Mouse (Mus musculus) naive thymus-derived CD4-positive, alpha-beta T cell, adult 5 months (primary cell): ENCODE measurements around the gene Dmrtc2. TPM values are rescaled to one million over a fixed set of nuclear protein-coding genes. Genes with fewer than 3 reads are reported as not detected.

ENCODE experiments used
- polyA plus RNA-seq: library from polyadenylated mRNA; unstranded; fragments of 100-300 nt; shearing (Covaris generic); gene quantifications from one replicate; pipeline ENCODE4 v1.2.1, GENCODE M21; 2017

Gene Dmrtc2
- not detected for polyA plus RNA-seq

DNA sequence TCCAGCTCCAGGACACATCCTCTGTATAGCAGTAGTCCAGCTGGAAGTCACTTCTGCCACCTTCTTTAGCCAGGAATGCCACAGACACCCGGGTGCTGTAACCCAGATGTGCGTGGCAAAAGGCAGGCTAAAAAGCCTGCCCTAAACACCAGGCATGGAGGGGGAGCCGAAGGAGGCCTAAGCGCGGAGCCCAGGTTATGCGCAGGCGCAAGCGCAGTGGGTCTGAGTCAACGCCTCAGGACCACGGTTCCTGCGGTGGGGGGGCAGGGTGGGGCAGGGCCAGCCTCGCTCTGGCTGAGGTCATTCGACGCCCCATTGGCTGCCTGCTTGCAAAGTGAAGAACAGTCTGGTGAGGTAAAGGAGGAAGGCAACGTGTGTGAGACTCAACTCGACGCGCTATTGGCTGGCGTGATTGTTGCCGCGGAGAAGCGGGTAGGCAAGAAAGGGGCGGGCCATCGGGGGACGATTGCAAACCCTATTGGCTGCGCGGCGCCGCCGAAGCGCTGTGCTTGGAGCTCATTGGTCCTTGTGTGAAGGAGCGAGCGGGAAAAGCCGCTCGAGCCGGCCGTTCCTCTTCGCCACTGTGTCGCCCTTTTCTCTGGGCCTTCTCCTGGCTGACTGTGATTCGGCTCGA is at the start of gene Dmrtc2, which contains the start of gene Lypd4:
TSS of gene Dmrtc2 (plus strand) at position 526 of the 634 bp plus-strand sequence.
TSS of gene Lypd4 (minus strand) at position 410 of the 634 bp plus-strand sequence.

GRCm38 (mm10) chr7:24861913-24862312 is 7.9 kb upstream of the Dmrtc2 start, which contains the start of gene Gm9844:
TSS of gene Gm9844 (plus strand) at chr7:24862213.

DNA sequence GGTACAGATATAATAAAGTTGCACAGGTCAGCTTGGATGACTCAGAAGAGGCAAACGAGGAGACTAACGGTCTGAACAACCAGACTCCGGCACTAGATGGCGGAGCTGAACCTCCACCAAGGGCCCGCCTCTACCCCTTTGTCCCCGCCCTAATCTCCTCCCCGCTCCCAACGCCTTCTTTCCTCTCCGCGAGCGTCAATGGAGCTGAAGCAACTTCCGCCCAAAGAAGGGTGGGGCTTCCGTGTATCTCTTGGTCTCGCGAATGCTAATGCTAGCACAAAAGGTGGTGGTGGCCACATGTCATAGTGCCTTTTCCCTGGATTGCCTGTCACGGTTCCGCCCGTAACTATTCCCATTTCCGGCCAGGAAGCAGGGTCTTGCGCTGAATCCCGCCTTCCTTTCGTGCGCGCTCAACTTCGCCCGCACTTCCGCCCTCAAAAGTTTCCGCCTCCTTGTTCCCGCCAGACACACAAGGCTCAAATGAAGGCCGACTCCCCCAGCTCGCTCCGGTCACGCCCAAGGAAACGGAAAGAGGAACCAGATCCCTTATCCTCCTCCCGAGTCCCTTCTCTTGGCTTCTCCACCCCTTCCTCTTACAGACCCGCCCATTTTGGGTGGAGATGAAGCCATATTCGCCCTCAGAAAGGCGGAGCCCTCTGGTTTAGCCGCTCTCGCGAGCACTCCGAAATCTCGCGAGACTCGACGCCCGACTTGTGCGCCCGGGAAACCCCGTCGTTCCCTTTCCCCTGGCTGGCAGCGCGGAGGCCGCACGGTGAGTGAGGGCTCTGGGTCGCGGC is 14.2 kb downstream of the Dmrtc2 start, which contains the start of gene Rps19:
TSS of gene Rps19 (plus strand) at position 476 of the 797 bp plus-strand sequence.

DNA sequence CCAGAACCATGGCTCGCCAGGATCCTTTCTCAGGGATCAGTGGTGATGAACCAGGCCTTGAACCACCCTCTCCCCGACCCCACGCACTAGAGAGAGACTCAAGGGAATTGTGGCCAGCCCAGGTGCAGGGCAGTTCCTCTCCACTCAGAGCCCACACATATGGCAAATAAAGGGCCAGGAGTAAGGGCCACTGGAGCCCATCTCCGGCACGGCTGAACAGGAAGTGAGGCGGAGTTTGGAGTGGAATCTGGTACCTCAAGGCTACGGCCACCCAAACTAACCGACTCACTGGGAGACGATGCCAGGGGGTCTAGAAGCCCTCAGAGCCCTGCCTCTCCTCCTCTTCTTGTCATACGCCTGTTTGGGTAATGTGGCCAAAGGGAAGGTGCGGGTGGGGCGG is 27.4 kb downstream of the Dmrtc2 start, which contains the start of gene Cd79a:
TSS of gene Cd79a (plus strand) at position 158 of the 400 bp plus-strand sequence.

DNA sequence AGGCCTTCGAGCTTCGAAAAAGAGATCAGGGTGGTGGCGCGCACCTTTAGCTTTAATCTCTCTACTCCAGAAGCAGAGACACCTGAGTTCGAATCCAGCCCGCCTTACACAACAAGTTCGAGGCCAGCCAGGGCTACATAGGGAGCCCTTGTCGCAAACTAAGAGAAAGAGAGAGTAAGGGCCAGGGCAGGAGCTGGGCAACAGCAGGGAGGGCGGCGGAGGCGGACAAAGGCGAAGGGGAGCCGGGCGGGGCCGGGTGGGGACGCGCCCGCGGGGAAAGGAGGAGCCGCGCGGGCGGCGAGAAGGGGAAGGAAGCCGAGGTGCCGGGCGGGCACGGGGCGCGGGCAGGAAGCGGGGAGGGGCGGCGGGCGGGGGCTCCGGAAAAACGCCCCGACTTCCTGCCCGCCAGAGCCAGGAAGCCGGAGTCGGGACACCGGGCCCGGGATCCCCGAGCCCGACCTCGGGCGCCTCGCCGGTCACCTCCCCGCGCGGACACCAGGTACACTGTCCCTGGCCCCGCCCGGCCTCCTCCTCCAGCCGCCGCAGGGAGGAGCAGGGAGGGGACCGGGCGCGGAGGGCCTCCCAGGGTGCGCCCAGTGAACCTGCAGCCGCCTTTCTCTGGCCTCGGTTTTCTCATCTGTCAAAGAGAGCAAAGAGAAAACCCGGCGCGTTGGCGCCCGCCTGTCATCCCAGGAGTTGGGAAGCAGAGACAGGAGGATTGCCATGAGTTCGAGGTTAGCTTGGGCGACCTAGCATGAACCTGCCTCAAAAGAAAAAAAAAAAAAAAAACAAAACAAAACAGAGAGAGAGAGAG is 33.0 kb downstream of the Dmrtc2 start, which contains the start of gene Arhgef1:
TSS of gene Arhgef1 (plus strand) at position 283 of the 814 bp plus-strand sequence.

Other genes starting within 250 kb of the Dmrtc2 start
- gene Lypd3, start 233.5 kb upstream of the Dmrtc2 start, polyA plus RNA-seq = not detected
- gene Tex101, start 193.4 kb upstream of the Dmrtc2 start, polyA plus RNA-seq = not detected
- gene BC049730, start 160.8 kb upstream of the Dmrtc2 start, polyA plus RNA-seq = not detected
- not detected for gene Gm4763, start 143.1 kb upstream of the Dmrtc2 start, polyA plus RNA-seq
- gene Cd177, start 109.7 kb upstream of the Dmrtc2 start, polyA plus RNA-seq = 2.9 TPM
- not detected for gene Ceacam10, start 92.9 kb upstream of the Dmrtc2 start, polyA plus RNA-seq
- gene Gm9844, start 7.8 kb upstream of the Dmrtc2 start, polyA plus RNA-seq = 25.0 TPM
- gene Lypd4, start 116 bp upstream of the Dmrtc2 start, polyA plus RNA-seq = not detected
- 7,388 TPM for gene Rps19, start 14.3 kb downstream of the Dmrtc2 start, polyA plus RNA-seq
- gene Cd79a, start 27.3 kb downstream of the Dmrtc2 start, polyA plus RNA-seq = 3.4 TPM
- 2,170 TPM for gene Arhgef1, start 32.9 kb downstream of the Dmrtc2 start, polyA plus RNA-seq
- gene Gm4881, start 74.4 kb downstream of the Dmrtc2 start, polyA plus RNA-seq = not detected
- gene Rabac1, start 102.7 kb downstream of the Dmrtc2 start, polyA plus RNA-seq = 964 TPM
- 1.2 TPM for gene Atp1a3, start 135.9 kb downstream of the Dmrtc2 start, polyA plus RNA-seq
- 2.4 TPM for gene Grik5, start 202.3 kb downstream of the Dmrtc2 start, polyA plus RNA-seq
- 39.2 TPM for gene Zfp574, start 202.5 kb downstream of the Dmrtc2 start, polyA plus RNA-seq